Mouse (Mus musculus) left cerebral cortex, adult 2 months (tissue): ENCODE results near the gene Foxc1. TPM values are rescaled to one million over a fixed set of nuclear protein-coding genes. Genes with fewer than 3 reads are reported as not detected.

Source experiments
- DNase-seq, 2 experiments: peaks; one replicate each; pipeline ENCODE4 v3.0.0; 2021 to 2022; ENCODE audit warnings: low spot score in 2 of 2, mixed read lengths in 1 of 2; ENCODE audit errors: extremely low spot score in 1 of 2
- H3K27ac ChIP-seq: fragments of 200-600 bp; 2 replicates; pipeline ENCODE4 v1.8.1; 2022
- H3K4me3 ChIP-seq: fragments of 200-600 bp; 2 replicates; pipeline ENCODE4 v1.8.1; 2022
- CTCF ChIP-seq: fragments of 200-600 bp; IDR thresholded peaks from 2 replicates; pipeline ENCODE4 v1.8.1; 2022; ENCODE audit warnings: antibody characterized with exemption, mild to moderate bottlenecking, moderate library complexity
- intact Hi-C: fragments of 180-260 bp; cut with DNase I; formaldehyde crosslinking; loops from one replicate; pipeline ENCODE4 v1.15.1; 2025
- total RNA-seq, 2 experiments: library from RNA; stranded (reverse); gene quantifications; 2 replicates each; pipeline ENCODE4 v1.2.3; 2021

The Foxc1 gene
- total RNA-seq, 2 experiments from 2014 or later = 4.8 to 6.1 TPM

- intact Hi-C loops = no loop called here
- TF ChIP-seq CTCF = no peak
- Histone ChIP-seq H3K27ac (peak overlapping the region; percentile 50; the same call in 1 of the 2 replicates), H3K4me3 (peak overlapping the region; percentile 44)
- DNase-seq = no peak
Observed at GRCm38 (mm10) chr13:31807736-31808115, 1.3 kb downstream of the Foxc1 start.

DNA sequence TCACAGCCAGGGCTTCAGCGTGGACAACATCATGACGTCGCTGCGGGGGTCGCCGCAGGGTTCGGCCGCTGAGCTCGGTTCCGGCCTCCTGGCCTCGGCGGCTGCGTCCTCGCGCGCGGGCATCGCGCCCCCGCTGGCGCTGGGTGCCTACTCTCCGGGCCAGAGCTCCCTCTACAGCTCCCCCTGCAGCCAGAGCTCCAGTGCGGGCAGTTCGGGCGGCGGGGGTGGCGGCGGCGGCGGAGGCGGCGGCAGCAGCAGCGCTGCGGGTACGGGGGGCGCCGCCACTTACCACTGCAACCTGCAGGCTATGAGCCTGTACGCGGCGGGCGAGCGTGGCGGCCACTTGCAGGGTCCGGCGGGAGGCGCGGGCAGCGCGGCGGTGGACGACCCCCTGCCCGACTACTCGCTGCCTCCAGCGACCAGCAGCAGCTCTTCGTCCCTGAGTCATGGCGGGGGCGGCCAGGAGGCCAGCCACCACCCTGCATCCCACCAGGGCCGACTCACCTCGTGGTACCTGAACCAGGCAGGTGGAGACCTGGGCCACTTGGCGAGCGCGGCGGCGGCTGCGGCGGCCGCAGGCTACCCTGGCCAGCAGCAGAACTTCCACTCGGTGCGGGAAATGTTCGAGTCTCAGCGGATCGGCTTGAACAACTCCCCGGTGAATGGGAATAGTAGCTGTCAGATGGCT, 1.8 kb downstream of the Foxc1 start:
- intact Hi-C loops = no loop called here
- peak; percentile 14 for TF ChIP-seq CTCF
- Histone ChIP-seq H3K27ac (peak overlapping the region; percentile 50), H3K4me3 (peak overlapping the region; percentile 44)
- DNase-seq = no peak

GRCm38 (mm10) chr13:31808804-31809420, 2.5 kb downstream of the Foxc1 start:
- peak overlapping the region; percentile 44 for H3K4me3 ChIP-seq
- intact Hi-C loops = no loop called here
- no peak for DNase-seq
- peak overlapping the region; percentile 50 for H3K27ac ChIP-seq
- no peak for TF ChIP-seq CTCF

- TF ChIP-seq CTCF = no peak
- no peak for DNase-seq
- Histone ChIP-seq H3K4me3 (peak overlapping the region; percentile 44), H3K27ac (peak overlapping the region; percentile 54)
- intact Hi-C loops = no loop called here
Observed at GRCm38 (mm10) chr13:31809701-31810100, 3.3 kb downstream of the Foxc1 start.

DNA sequence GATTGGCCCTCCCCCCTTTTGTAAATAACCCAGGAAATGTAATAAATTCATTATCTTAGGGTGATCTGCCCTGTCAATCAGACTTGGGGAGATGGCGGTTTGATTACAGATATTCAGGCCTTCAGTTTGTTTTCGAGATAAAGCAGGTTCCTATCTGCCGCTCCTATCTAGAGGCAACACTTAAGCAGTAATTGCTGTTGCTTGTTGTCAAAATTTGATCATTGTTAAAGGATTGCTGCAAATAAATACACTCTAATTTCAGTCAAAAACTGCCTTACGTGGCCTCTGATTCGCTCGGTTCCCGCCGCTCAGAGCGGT, 3.9 kb downstream of the Foxc1 start:
- Histone ChIP-seq H3K27ac (peak overlapping the region; percentile 54; the same call in 1 of the 2 replicates), H3K4me3 (peak overlapping the region; percentile 44)
- DNase-seq = no peak
- intact Hi-C loops = no loop called here
- TF ChIP-seq CTCF = no peak

GRCm38 (mm10) chr13:31810693-31811541, 4.5 kb downstream of the Foxc1 start:
- no peak for DNase-seq
- TF ChIP-seq CTCF = no peak
- Histone ChIP-seq H3K4me3 (peak overlapping the region; percentile 44), H3K27ac (peak overlapping the region; percentile 54; the same call in 1 of the 2 replicates)
- intact Hi-C loops = no loop called here

- TF ChIP-seq CTCF = no peak
- H3K4me3 ChIP-seq = peak overlapping the region; percentile 44
- intact Hi-C loops = no loop called here
- H3K27ac ChIP-seq = peak overlapping the region; percentile 54; the same call in 1 of the 2 replicates
- DNase-seq = peak in 1 of 2 experiments; percentile 22
Observed at GRCm38 (mm10) chr13:31811542-31812021, 5.1 kb downstream of the Foxc1 start.

GRCm38 (mm10) chr13:31812701-31813100, 6.3 kb downstream of the Foxc1 start:
- peak overlapping the region; percentile 44 for H3K4me3 ChIP-seq
- TF ChIP-seq CTCF = no peak

DNA sequence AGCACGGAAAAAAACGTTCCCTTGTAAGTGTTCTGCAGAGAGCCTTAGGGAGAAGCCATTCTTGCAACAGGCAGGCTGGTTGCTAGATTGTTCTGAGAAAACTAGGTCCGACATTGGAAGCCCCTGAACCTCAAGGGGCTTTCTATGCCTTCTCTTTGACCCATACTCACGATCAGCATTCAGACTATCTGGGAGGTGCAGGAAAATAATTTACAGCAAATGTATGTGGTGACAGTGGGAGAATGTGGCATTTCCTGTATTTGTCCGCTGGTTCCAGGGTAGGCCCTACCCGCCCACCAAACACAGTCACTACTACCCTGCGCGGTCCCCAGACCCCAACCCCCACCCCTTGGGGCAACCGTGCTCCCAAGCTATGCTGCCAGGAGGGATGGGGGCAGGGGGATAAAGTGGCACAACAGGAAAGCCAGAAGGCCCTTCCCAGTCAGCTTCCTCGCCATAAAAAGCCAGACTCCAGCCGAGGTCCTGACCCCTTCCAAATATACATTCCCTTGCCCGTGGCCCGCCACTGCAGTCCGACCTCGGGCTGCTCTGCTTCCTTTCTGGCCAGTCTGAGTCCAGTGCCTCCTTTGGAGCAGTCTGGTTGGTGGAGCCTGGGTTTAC, 9.1 kb downstream of the Foxc1 start:
- intact Hi-C loops = no loop called here
- DNase-seq = no peak
- Histone ChIP-seq H3K27ac (peak overlapping the region; percentile 36; the same call in 1 of the 2 replicates), H3K4me3 (peak overlapping the region; percentile 9; the same call in 1 of the 2 replicates)
- TF ChIP-seq CTCF = no peak

More at GRCm38 (mm10) chr13:31812701-31813100, 6.3 kb downstream of the Foxc1 start:
- intact Hi-C loops = no loop called here
- DNase-seq = no peak
- peak overlapping the region; percentile 54; the same call in 1 of the 2 replicates for H3K27ac ChIP-seq

DNA sequence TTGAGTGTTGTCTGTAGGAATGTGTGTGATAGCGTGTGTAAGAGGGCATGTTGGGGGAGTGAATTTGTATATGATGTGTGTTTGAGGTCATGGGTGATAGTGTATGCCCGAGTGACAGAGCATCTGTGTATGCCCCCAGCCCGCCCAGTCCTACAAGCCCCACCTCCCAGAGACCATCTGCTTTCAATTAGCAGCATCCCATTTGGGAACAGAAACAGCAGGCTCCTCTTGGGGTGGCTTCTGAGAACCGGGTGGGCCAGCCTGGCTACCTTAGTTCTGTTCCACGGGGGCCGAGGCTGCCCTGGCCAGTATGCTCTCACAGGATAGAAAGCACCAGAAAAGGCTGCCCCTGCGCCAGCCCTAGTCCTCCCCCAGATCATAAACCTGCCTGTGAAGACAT, 11.9 kb downstream of the Foxc1 start:
- intact Hi-C loops = no loop called here
- no peak overlapping the region for H3K27ac ChIP-seq
- no peak for DNase-seq
- TF ChIP-seq CTCF = no peak
- no peak overlapping the region for H3K4me3 ChIP-seq

GRCm38 (mm10) chr13:31819664-31820405, 13.4 kb downstream of the Foxc1 start:
- no peak for TF ChIP-seq CTCF
- intact Hi-C loops = no loop called here
- Histone ChIP-seq H3K4me3 (no peak overlapping the region), H3K27ac (no peak overlapping the region)
- DNase-seq = no peak
